Mouse (Mus musculus): Measurements from ENCODE around the gene Stk11.

DNA sequence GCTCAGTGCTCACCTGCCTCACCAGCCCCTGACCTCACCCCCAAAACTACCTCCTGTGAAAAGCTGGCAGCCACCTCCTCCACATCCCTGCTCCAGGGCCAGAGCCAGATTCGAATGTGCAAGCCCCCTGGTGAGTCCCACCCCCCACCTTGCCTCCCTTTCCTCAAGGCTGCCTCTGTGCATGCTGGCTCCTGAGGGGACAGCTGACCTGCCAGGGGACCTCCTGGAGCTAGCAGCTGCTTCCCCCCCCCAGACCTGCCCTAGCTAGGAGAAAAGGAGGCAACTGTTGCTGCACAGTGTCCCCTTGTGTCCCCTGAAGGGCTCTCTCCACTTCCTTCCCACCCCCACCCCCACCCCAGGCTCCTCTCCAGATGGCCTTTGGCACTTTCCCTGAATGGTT is 39.7 kb downstream of the Stk11 start:
- TF ChIP-seq POLR2A (IDR thresholded peaks at IDR 0.05; ENCODE audit: insufficient read depth, low read length) (no peak), CTCF (IDR thresholded peaks at IDR 0.05; ENCODE audit: low read depth, low read length) (no peak), EP300 (IDR thresholded peaks at IDR 0.05; ENCODE audit: insufficient read depth, low read depth, low read length) (no peak)
